Mouse (Mus musculus): ENCODE results near the gene Jazf1. TPM values are rescaled to one million over a fixed set of nuclear protein-coding genes. Genes with fewer than 3 reads are reported as not detected.

Jazf1 gene
- total and polyA plus RNA-seq, 3 experiments = 0.42 to 1.7 (median 0.75) TPM

- H3K36me3 ChIP-seq (replicated peaks in 1 of 2; ENCODE audit: control insufficient read depth in 1 of 2, insufficient read depth in 1 of 2, low read length in 1 of 2) = peaks cover 0 to 2% of the 10 kb centered on the region in 2 experiments
- H3K27me3 ChIP-seq (replicated peaks) = peaks cover 2% of the 10 kb centered on the region
- H3K4me3 ChIP-seq (replicated peaks in 1 of 3; ENCODE audit: low read depth in 2 of 3, low read length in 2 of 3, poor library complexity in 1 of 3) = peak overlapping the region in 2 of 3 experiments; percentile 61 to 69
- TF ChIP-seq UBTF (IDR thresholded peaks at IDR 0.05; ENCODE audit: low read depth, low read length) = no peak
- TF ChIP-seq NRF1 (IDR thresholded peaks at IDR 0.05; ENCODE audit: low read depth, low read length) = peak; percentile 22; the same call in 1 of the 2 replicates
- no peak for TF ChIP-seq ZMIZ1 (IDR thresholded peaks at IDR 0.05; ENCODE audit: low read depth, low read length)
- TF ChIP-seq CTCF (conservative IDR thresholded peaks at IDR 0.05 in 1 of 2, IDR thresholded peaks at IDR 0.05 in 1 of 2; ENCODE audit: low read depth in 2 of 2, low read length in 2 of 2) = no peak
- TF ChIP-seq TCF12 (IDR thresholded peaks at IDR 0.05; ENCODE audit: low read depth, low read length) = no peak
- DNase-seq (ENCODE audit: extremely low read depth) = peak; percentile 9
- dilution Hi-C loops (cut with MboI; ENCODE audit: extremely low pct_ligation_motif_present, extremely low pct_unique_long_range_greater_than_20kb, low sequenced_read_pairs) = no loop called here
- H3K4me2 ChIP-seq (ENCODE audit: insufficient read depth, low read depth, poor library complexity, severe bottlenecking) = peak overlapping the region; percentile 91
- no peaks in the 10 kb centered on the region for H3K79me2 ChIP-seq (replicated peaks; ENCODE audit: control insufficient read depth, extremely low read depth, insufficient read depth, poor library complexity, severe bottlenecking)
- H3K9me3 ChIP-seq (replicated peaks; ENCODE audit: low read length) = no peaks in the 10 kb centered on the region
- in situ Hi-C loops (cut with MboI; ENCODE audit: low pct_ligation_motif_present, low pct_unique_long_range_greater_than_20kb, low sequenced_read_pairs) = no loop called here
- no peak overlapping the region for H3K27ac ChIP-seq (ENCODE audit: insufficient read depth, low read depth)
- peaks cover 4 to 15% of the 10 kb centered on the region in 2 experiments for H3K4me1 ChIP-seq (ENCODE audit: control insufficient read depth in 1 of 2, insufficient read depth in 2 of 2)
- H3K9ac ChIP-seq (ENCODE audit: insufficient read depth, low read depth) = peak overlapping the region; percentile 80
Observed at GRCm38 (mm10) chr6:53067446-53067988, 914 bp downstream of the Jazf1 start.

DNA sequence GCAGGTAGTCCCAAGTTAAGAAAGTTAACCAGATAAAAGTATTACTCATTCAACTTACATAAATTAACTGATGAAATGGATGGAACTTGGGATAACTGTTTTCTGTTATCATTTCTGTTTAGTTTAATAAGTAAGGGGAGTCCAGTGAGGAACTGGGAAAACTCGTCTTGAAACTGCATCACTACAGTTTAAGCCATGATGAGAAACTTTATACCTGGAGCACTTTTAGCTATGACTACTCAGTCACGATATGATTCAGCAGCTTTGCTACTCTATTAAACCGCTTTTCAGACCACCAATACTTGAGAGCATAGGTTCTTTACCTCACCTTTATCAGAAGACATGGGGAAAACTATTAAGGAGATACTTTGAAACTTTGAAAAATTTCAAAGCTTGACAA is 1.5 kb downstream of the Jazf1 start:
- peaks cover 4 to 15% of the 10 kb centered on the region in 2 experiments for H3K4me1 ChIP-seq (ENCODE audit: control insufficient read depth in 1 of 2, insufficient read depth in 2 of 2)
- DNase-seq (ENCODE audit: extremely low read depth) = peak; percentile 4
- in situ Hi-C loops (cut with MboI; ENCODE audit: low pct_ligation_motif_present, low pct_unique_long_range_greater_than_20kb, low sequenced_read_pairs) (no loop called here), dilution Hi-C loops (cut with MboI; ENCODE audit: extremely low pct_ligation_motif_present, extremely low pct_unique_long_range_greater_than_20kb, low sequenced_read_pairs) (no loop called here)
- H3K4me2 ChIP-seq (ENCODE audit: insufficient read depth, low read depth, poor library complexity, severe bottlenecking) = no peak overlapping the region
- H3K4me3 ChIP-seq (replicated peaks in 1 of 3; ENCODE audit: low read depth in 2 of 3, low read length in 2 of 3, poor library complexity in 1 of 3) = no peak overlapping the region
- peak; percentile 36; the same call in 1 of the 2 replicates for TF ChIP-seq JUND (conservative IDR thresholded peaks at IDR 0.05; ENCODE audit: low read depth, low read length)
- TF ChIP-seq EP300 (IDR thresholded peaks at IDR 0.05; ENCODE audit: low read length) = peak; percentile 62
- TF ChIP-seq E2F4 (IDR thresholded peaks at IDR 0.05; ENCODE audit: insufficient replicate concordance, low read depth, low read length) = no peak
- peak; percentile 30; the same call in 1 of the 2 replicates for TF ChIP-seq JUN (IDR thresholded peaks at IDR 0.05; ENCODE audit: insufficient read depth, low read depth, low read length)
- no peak for TF ChIP-seq NELFE (IDR thresholded peaks at IDR 0.05; ENCODE audit: low read depth, low read length)
- TF ChIP-seq UBTF (IDR thresholded peaks at IDR 0.05; ENCODE audit: low read depth, low read length) = no peak
- no peak for TF ChIP-seq MAX (IDR thresholded peaks at IDR 0.05; ENCODE audit: low read length)
- no peak for TF ChIP-seq TCF12 (IDR thresholded peaks at IDR 0.05; ENCODE audit: low read depth, low read length)
- TF ChIP-seq MYC (IDR thresholded peaks at IDR 0.05; ENCODE audit: low read depth, low read length) = no peak
- TF ChIP-seq TBP (conservative IDR thresholded peaks at IDR 0.05; ENCODE audit: low read depth, low read length) = no peak
- TF ChIP-seq BHLHE40 (IDR thresholded peaks at IDR 0.05; ENCODE audit: low read depth, low read length) = no peak
- TF ChIP-seq SMC3 (IDR thresholded peaks at IDR 0.05; ENCODE audit: low read depth, low read length) = no peak
- TF ChIP-seq CHD1 (IDR thresholded peaks at IDR 0.05; ENCODE audit: low read depth, low read length) = no peak
- TF ChIP-seq PAX5 (IDR thresholded peaks at IDR 0.05; ENCODE audit: low read length) = no peak
- TF ChIP-seq MXI1 (IDR thresholded peaks at IDR 0.05; ENCODE audit: low read depth, low read length) = no peak
- TF ChIP-seq KAT2A (IDR thresholded peaks at IDR 0.05; ENCODE audit: insufficient replicate concordance, low read length) = no peak
- TF ChIP-seq POLR2AphosphoS2 (IDR thresholded peaks at IDR 0.05; ENCODE audit: low read depth, low read length) = no peak
- no peak for TF ChIP-seq MAFK (IDR thresholded peaks at IDR 0.05; ENCODE audit: insufficient replicate concordance, low read length)
- no peak for TF ChIP-seq ELF1 (IDR thresholded peaks at IDR 0.05; ENCODE audit: low read depth, low read length)
- no peak for TF ChIP-seq POLR2A (IDR thresholded peaks at IDR 0.05; ENCODE audit: low read depth, low read length)
- no peak for TF ChIP-seq ZMIZ1 (IDR thresholded peaks at IDR 0.05; ENCODE audit: low read depth, low read length)
- no peak for TF ChIP-seq MAZ (IDR thresholded peaks at IDR 0.05; ENCODE audit: low read depth, low read length)
- no peak for TF ChIP-seq MEF2A (IDR thresholded peaks at IDR 0.05; ENCODE audit: borderline replicate concordance, low read depth, low read length)
- TF ChIP-seq IRF4 (IDR thresholded peaks at IDR 0.05; ENCODE audit: low read depth, low read length) = peak; percentile 55; the same call in 1 of the 2 replicates
- H3K27ac ChIP-seq (ENCODE audit: insufficient read depth, low read depth) = no peak overlapping the region
- H3K79me2 ChIP-seq (replicated peaks; ENCODE audit: control insufficient read depth, extremely low read depth, insufficient read depth, poor library complexity, severe bottlenecking) = no peaks in the 10 kb centered on the region
- H3K9me3 ChIP-seq (replicated peaks; ENCODE audit: low read length) = no peaks in the 10 kb centered on the region
- H3K9ac ChIP-seq (ENCODE audit: insufficient read depth, low read depth) = no peak overlapping the region
- peaks cover 0 to 6% of the 10 kb centered on the region in 2 experiments for H3K36me3 ChIP-seq (replicated peaks in 1 of 2; ENCODE audit: control insufficient read depth in 1 of 2, insufficient read depth in 1 of 2, low read length in 1 of 2)
- no peaks in the 10 kb centered on the region for H3K27me3 ChIP-seq (replicated peaks)
